Comparison of ENCODE assay signal across 22 mouse cellular contexts in the genomic region with DNA sequence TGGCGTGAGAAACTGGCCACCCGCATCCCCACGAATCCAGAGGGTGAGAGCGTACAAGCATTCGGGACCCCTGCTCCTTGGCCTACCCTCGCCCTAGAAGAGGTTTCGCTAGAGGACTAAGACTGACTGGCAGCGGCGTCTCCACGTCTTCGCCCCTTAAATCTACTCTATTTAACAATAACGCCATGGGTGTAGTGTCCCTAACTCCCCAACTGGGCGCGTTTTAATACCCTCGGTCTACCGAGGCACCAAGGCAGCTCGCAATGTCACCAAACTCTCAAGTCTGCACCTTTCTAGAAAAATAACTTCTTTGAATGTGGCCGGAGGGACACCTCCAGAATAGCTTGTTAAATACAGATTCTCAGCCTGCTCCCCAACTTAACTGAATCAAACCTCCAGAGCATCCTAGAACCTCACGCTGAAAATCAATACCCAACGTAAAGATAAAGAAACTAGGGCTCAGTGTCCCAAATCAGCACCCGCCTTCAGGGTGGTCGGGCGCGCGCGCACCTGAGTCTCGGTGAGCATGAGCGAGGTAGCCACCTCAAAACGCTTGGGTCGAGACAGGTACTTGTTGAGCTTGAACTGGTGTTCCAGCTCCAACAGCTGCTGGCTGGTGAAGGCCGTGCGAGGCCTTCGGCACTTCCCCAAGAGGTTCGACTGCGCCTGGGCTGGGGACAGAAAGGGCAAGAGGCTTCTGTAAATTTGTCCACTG. TPM values are rescaled to one million over a fixed set of nuclear protein-coding genes. Genes with fewer than 3 reads are reported as not detected.
DNase-seq lines count a peak whose midpoint lies in the region; ATAC-seq lines count a peak whose summit lies in the region.
"Had no signal": no experiment of that assay in that cellular context is flagged by ENCODE, and none has a peak within 500 bp of the region (broad histone marks: within the 10 kb centered on the region; RNA-seq: fewer than 3 reads in every experiment).

No protein-coding gene starts in this region.

- H3K36me3 ChIP-seq in heart, embryonic 10.5 days, result no peaks in the 10 kb centered on the region
- H3K36me3 ChIP-seq in neural tube, embryonic 13.5 days, result no peaks in the 10 kb centered on the region
- H3K36me3 ChIP-seq in limb, embryonic 11.5 days (ENCODE audit: control insufficient read depth, insufficient read depth, low read length), result no peaks in the 10 kb centered on the region
- H3K36me3 ChIP-seq: embryonic facial prominence, embryonic 15.5 days; forebrain, embryonic 12.5 days; G1E; hindbrain, embryonic 10.5 days had no signal

- no peak for DNase-seq in heart, embryonic 10.5 days (ENCODE audit: low spot score)
- DNase-seq in heart, adult 11 months, result no peak
- DNase-seq in neural tube, embryonic 10.5 days (ENCODE audit: extremely low spot score, low spot score), result no peak
- DNase-seq in limb, embryonic 11.5 days (ENCODE audit: low spot score), result peak; percentile 58
- no peak for DNase-seq in lung, adult 18-20 months
- DNase-seq in left cerebral cortex, adult 8-10 months (ENCODE audit: low spot score in 2 of 2), result no peak
- DNase-seq: adrenal gland, adult 2 months; lung, postnatal 14 days had no signal

- peaks cover 31% of the 10 kb centered on the region for H3K4me1 ChIP-seq in heart, embryonic 10.5 days
- H3K4me1 ChIP-seq in neural tube, embryonic 13.5 days (replicated peaks), result peaks cover 16% of the 10 kb centered on the region
- peaks cover 21% of the 10 kb centered on the region for H3K4me1 ChIP-seq in limb, embryonic 11.5 days (ENCODE audit: control insufficient read depth, insufficient read depth, low read length)

- H3K9me3 ChIP-seq in heart, embryonic 10.5 days, result no peaks in the 10 kb centered on the region
- no peaks in the 10 kb centered on the region for H3K9me3 ChIP-seq in neural tube, embryonic 13.5 days
- H3K9me3 ChIP-seq in limb, embryonic 11.5 days (ENCODE audit: control insufficient read depth, low read length), result no peaks in the 10 kb centered on the region
- H3K9me3 ChIP-seq: embryonic facial prominence, embryonic 15.5 days; forebrain, embryonic 12.5 days; G1E; hindbrain, embryonic 10.5 days had no signal

- H3K27ac ChIP-seq in heart, embryonic 10.5 days, result no peak overlapping the region
- no peak overlapping the region for H3K27ac ChIP-seq in neural tube, embryonic 13.5 days (replicated peaks)
- no peak overlapping the region for H3K27ac ChIP-seq in limb, embryonic 11.5 days (replicated peaks; ENCODE audit: low read depth, low read length)
- H3K27ac ChIP-seq: embryonic facial prominence, embryonic 15.5 days; forebrain, embryonic 12.5 days; hindbrain, embryonic 10.5 days; liver, embryonic 14.5 days had no signal

- ATAC-seq in neural tube, embryonic 13.5 days (ENCODE audit: low read depth), result no peak
- ATAC-seq in limb, embryonic 11.5 days (ENCODE audit: insufficient number of reproducible peaks, low FRiP score, low TSS enrichment, low read depth), result no peak
- no peak for ATAC-seq in CD4-positive, CD25-positive, alpha-beta regulatory T cell, adult 4 months
- ATAC-seq: inflammation-experienced regulatory T-cells, adult 6 months had no signal

- H3K27me3 ChIP-seq in heart, embryonic 10.5 days (ENCODE audit: insufficient read depth, poor library complexity, severe bottlenecking), result peaks cover 100% of the 10 kb centered on the region
- peaks cover 100% of the 10 kb centered on the region for H3K27me3 ChIP-seq in neural tube, embryonic 13.5 days
- peaks cover 95% of the 10 kb centered on the region for H3K27me3 ChIP-seq in limb, embryonic 11.5 days (ENCODE audit: control insufficient read depth, insufficient read depth, low read length)

- no peak overlapping the region; the same call in 1 of the 2 replicates for H3K9ac ChIP-seq in neural tube, embryonic 13.5 days
- H3K9ac ChIP-seq in limb, embryonic 11.5 days (ENCODE audit: low read length), result no peak overlapping the region
- H3K9ac ChIP-seq: embryonic facial prominence, embryonic 15.5 days; forebrain, embryonic 12.5 days; liver, embryonic 14.5 days had no signal

- peak overlapping the region; percentile 27; the same call in 1 of the 2 replicates for H3K4me3 ChIP-seq in heart, embryonic 10.5 days
- H3K4me3 ChIP-seq in neural tube, embryonic 13.5 days, result 0 out of 2 replicates have a peak overlapping the region, but pooled peaks have one; percentile 4
- H3K4me3 ChIP-seq in limb, embryonic 11.5 days (ENCODE audit: low read depth, low read length), result no peak overlapping the region
- H3K4me3 ChIP-seq: embryonic facial prominence, embryonic 15.5 days; forebrain, embryonic 12.5 days; hindbrain, embryonic 10.5 days had no signal

- no peak overlapping the region for H3K4me2 ChIP-seq in neural tube, embryonic 13.5 days
- H3K4me2 ChIP-seq in limb, embryonic 11.5 days (ENCODE audit: low read depth, severe bottlenecking), result no peak overlapping the region
- H3K4me2 ChIP-seq: embryonic facial prominence, embryonic 15.5 days; forebrain, embryonic 12.5 days had no signal

- 2% methylated on average over 35 of the region's 35 CpGs for WGBS in heart, embryonic 10.5 days
- WGBS in neural tube, embryonic 13.5 days, result 2% methylated on average over 35 of the region's 35 CpGs
- WGBS in limb, embryonic 11.5 days, result 2% methylated on average over 35 of the region's 35 CpGs

RNA-seq across cellular contexts. Expression of a gene that starts 3.9 kb away (rescaled TPM):
- polyA plus RNA-seq in heart, embryonic 10.5 days (2016; fragmentation: Nextera tagmentation; extraction: Ambion mirVana), result 0.06 TPM in 1 of 2 replicates, not detected in the other
- 3.0 and 3.6 TPM in 2 replicates for polyA plus RNA-seq in neural tube, embryonic 13.5 days (2015; fragmentation: Nextera tagmentation; extraction: Ambion mirVana)
- polyA plus RNA-seq in limb, embryonic 11.5 days (2014; fragmentation: Nextera tagmentation; extraction: Ambion mirVana), result 1.2 and 1.3 TPM in 2 replicates
- not detected for polyA plus RNA-seq in CD4-positive, CD25-positive, alpha-beta regulatory T cell, adult 4 months (2017; shearing (Covaris generic))
- total RNA-seq in left cerebral cortex, adult 8-10 months (2022), result not detected
- total RNA-seq: adrenal gland, adult 2 months; G1E; gastrocnemius, postnatal 4 days; layer of hippocampus, postnatal 14 days; left cerebral cortex, postnatal 25 days had no signal
- polyA plus RNA-seq: adrenal gland, adult 2 months; C2C12; G1E; heart, embryonic 14.5 days; inflammation-experienced regulatory T-cells, adult 6 months; kidney, embryonic 14.5 days; liver, embryonic 14.5 days had no signal

RNA-seq across cellular contexts. Expression of a gene that starts 39.9 kb away (rescaled TPM):
- 25.3 and 29.5 TPM in 2 replicates for polyA plus RNA-seq in heart, embryonic 10.5 days (2016; fragmentation: Nextera tagmentation; extraction: Ambion mirVana)
- 16.8 and 22.2 TPM in 2 replicates for polyA plus RNA-seq in neural tube, embryonic 13.5 days (2015; fragmentation: Nextera tagmentation; extraction: Ambion mirVana)
- polyA plus RNA-seq in limb, embryonic 11.5 days (2014; fragmentation: Nextera tagmentation; extraction: Ambion mirVana), result 24.4 and 34.5 TPM in 2 replicates
- polyA plus RNA-seq in CD4-positive, CD25-positive, alpha-beta regulatory T cell, adult 4 months (2017; shearing (Covaris generic)), result 10 to 100 TPM; 10.8 to 17.2 TPM
- 10 to 100 TPM; 25.1 to 28.9 (median 26.8) TPM for total RNA-seq in left cerebral cortex, adult 8-10 months (2022)
